ENCODE assay signal across 10 mouse cellular contexts in the genomic region with DNA sequence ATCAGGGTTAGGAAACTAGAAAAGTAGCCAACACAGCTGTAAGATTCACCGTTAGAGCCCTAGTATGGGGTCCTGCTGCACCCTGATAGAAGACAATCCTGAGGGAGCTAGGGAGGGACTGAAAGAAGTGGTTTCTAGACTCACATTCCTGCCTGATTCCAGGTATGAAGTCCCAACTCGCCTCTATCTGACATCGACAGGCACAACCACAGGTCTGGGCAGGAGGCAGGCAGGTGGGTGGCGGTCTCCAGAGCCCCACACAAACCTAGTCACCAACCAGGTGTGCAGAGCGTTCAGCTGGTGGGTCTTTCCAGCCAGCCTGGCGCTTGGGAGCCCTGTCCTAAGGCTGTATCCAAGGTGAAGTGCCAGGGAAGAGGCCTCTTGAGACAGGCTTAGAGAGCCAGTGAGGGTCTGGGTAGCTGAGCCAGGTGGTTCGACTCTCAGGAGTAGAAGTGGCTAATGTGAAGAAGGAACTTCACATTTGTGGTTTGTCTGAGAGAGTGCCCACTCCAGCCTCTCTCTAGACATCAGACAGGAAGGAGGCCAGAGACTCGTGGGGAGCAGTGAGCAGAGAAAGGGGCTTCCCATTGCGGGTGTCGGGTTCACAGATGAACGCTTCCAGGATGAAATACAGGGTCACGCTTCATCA. TPM values are rescaled to one million over a fixed set of nuclear protein-coding genes. Genes with fewer than 3 reads are reported as not detected.
DNase-seq lines count a peak whose midpoint lies in the region; ATAC-seq lines count a peak whose summit lies in the region.
"Had no signal": no experiment of that assay in that cellular context is flagged by ENCODE, and none has a peak within 500 bp of the region (broad histone marks: within the 10 kb centered on the region; RNA-seq: fewer than 3 reads in every experiment).

No protein-coding gene starts in this region.

- H3K9me3 ChIP-seq in hindbrain, embryonic 15.5 days, result no peaks in the 10 kb centered on the region
- H3K9me3 ChIP-seq in hindbrain, embryonic 14.5 days (ENCODE audit: control insufficient read depth, low read length), result no peaks in the 10 kb centered on the region
- no peaks in the 10 kb centered on the region for H3K9me3 ChIP-seq in forebrain, embryonic 14.5 days (replicated peaks; ENCODE audit: control insufficient read depth, low read length)
- H3K9me3 ChIP-seq: G1E had no signal

- peak overlapping the region; percentile 91 for H3K27ac ChIP-seq in hindbrain, embryonic 15.5 days (replicated peaks)
- H3K27ac ChIP-seq in hindbrain, embryonic 14.5 days, result no peak overlapping the region; the same call in 1 of the 2 replicates
- H3K27ac ChIP-seq in forebrain, embryonic 14.5 days (ENCODE audit: low read depth, low read length), result peak overlapping the region; percentile 84; the same call in 1 of the 2 replicates

- no peak overlapping the region for H3K4me3 ChIP-seq in hindbrain, embryonic 15.5 days
- H3K4me3 ChIP-seq in hindbrain, embryonic 14.5 days (replicated peaks; ENCODE audit: low read length), result no peak overlapping the region
- no peak overlapping the region for H3K4me3 ChIP-seq in forebrain, embryonic 14.5 days (ENCODE audit: low read depth, low read length)

- no peak for DNase-seq in hindbrain, embryonic 14.5 days (ENCODE audit: low spot score)
- DNase-seq in B cell, adult 2 months, result peak; percentile 74 to 82
- DNase-seq in forebrain, embryonic 14.5 days (ENCODE audit: low spot score), result no peak
- peak; percentile 72 for DNase-seq in lung, postnatal 10 days
- no peak for DNase-seq in Muller cell, postnatal 12 days (ENCODE audit: inconsistent ontology term)
- DNase-seq in thymus, adult 18-20 months, result no peak
- DNase-seq: thymus, postnatal 14 days had no signal

- H3K36me3 ChIP-seq in hindbrain, embryonic 15.5 days, result no peaks in the 10 kb centered on the region
- no peaks in the 10 kb centered on the region for H3K36me3 ChIP-seq in hindbrain, embryonic 14.5 days (replicated peaks; ENCODE audit: control insufficient read depth, insufficient read depth)
- no peaks in the 10 kb centered on the region for H3K36me3 ChIP-seq in forebrain, embryonic 14.5 days (ENCODE audit: control insufficient read depth, insufficient read depth, low read length)
- H3K36me3 ChIP-seq: G1E had no signal

- H3K27me3 ChIP-seq in hindbrain, embryonic 15.5 days, result no peaks in the 10 kb centered on the region
- no peaks in the 10 kb centered on the region for H3K27me3 ChIP-seq in hindbrain, embryonic 14.5 days (ENCODE audit: control insufficient read depth, insufficient read depth, low read length)
- no peaks in the 10 kb centered on the region for H3K27me3 ChIP-seq in forebrain, embryonic 14.5 days (replicated peaks; ENCODE audit: control insufficient read depth, insufficient read depth, low read length)

- peaks cover 46% of the 10 kb centered on the region for H3K4me1 ChIP-seq in hindbrain, embryonic 15.5 days (replicated peaks)
- peaks cover 37% of the 10 kb centered on the region for H3K4me1 ChIP-seq in hindbrain, embryonic 14.5 days (replicated peaks; ENCODE audit: control insufficient read depth, insufficient read depth, low read length)
- H3K4me1 ChIP-seq in forebrain, embryonic 14.5 days (ENCODE audit: control insufficient read depth, insufficient read depth, low read length), result peaks cover 32% of the 10 kb centered on the region

- ATAC-seq in hindbrain, embryonic 15.5 days (ENCODE audit: low FRiP score, low read depth), result no peak
- no peak for ATAC-seq in hindbrain, embryonic 14.5 days (ENCODE audit: low FRiP score)
- no peak for ATAC-seq in forebrain, embryonic 14.5 days
- no peak for ATAC-seq in erythroid progenitor cell, adult 5-6 weeks (replicated peaks; ENCODE audit: low FRiP score, poor library complexity, severe bottlenecking)

- no peak overlapping the region for H3K9ac ChIP-seq in hindbrain, embryonic 15.5 days
- H3K9ac ChIP-seq in hindbrain, embryonic 14.5 days, result no peak overlapping the region
- H3K9ac ChIP-seq in forebrain, embryonic 14.5 days (ENCODE audit: low read length), result no peak overlapping the region

- WGBS in hindbrain, embryonic 15.5 days, result 75% methylated on average over 12 of the region's 12 CpGs
- 74% methylated on average over 12 of the region's 12 CpGs for WGBS in hindbrain, embryonic 14.5 days
- WGBS in forebrain, embryonic 14.5 days, result 86% methylated on average over 12 of the region's 12 CpGs

- H3K4me2 ChIP-seq in hindbrain, embryonic 15.5 days, result no peak overlapping the region
- no peak overlapping the region for H3K4me2 ChIP-seq in hindbrain, embryonic 14.5 days (replicated peaks)
- H3K4me2 ChIP-seq in forebrain, embryonic 14.5 days (ENCODE audit: low read length), result no peak overlapping the region

RNA-seq across cellular contexts. Expression of a gene that starts 12.7 kb away (rescaled TPM):
- polyA plus RNA-seq in hindbrain, embryonic 15.5 days (2015; fragmentation: Nextera tagmentation; extraction: Ambion mirVana), result 73.8 and 75.7 TPM in 2 replicates
- polyA plus RNA-seq in hindbrain, embryonic 14.5 days (2014; fragmentation: Nextera tagmentation; extraction: Ambion mirVana), result 69.0 and 76.0 TPM in 2 replicates
- 81.2 and 87.4 TPM in 2 replicates for polyA plus RNA-seq in forebrain, embryonic 14.5 days (2014; fragmentation: Nextera tagmentation; extraction: Ambion mirVana)
- 4.0 and 6.7 TPM in 2 replicates for total RNA-seq in erythroid progenitor cell, adult 5-6 weeks (2015; ENCODE audit: low replicate concordance)
- total RNA-seq in erythroid progenitor cell, adult 5-6 weeks (2017; ENCODE audit: low replicate concordance), result 2.1 and 2.2 TPM in 2 replicates

RNA-seq across cellular contexts. Expression of a gene that starts 14.5 kb away (rescaled TPM):
- polyA plus RNA-seq in hindbrain, embryonic 15.5 days (2015; fragmentation: Nextera tagmentation; extraction: Ambion mirVana), result 11.3 and 11.9 TPM in 2 replicates
- 15.1 and 15.6 TPM in 2 replicates for polyA plus RNA-seq in hindbrain, embryonic 14.5 days (2014; fragmentation: Nextera tagmentation; extraction: Ambion mirVana)
- 16.2 and 17.1 TPM in 2 replicates for polyA plus RNA-seq in forebrain, embryonic 14.5 days (2014; fragmentation: Nextera tagmentation; extraction: Ambion mirVana)
- total RNA-seq in erythroid progenitor cell, adult 5-6 weeks (2015; ENCODE audit: low replicate concordance), result 5.0 and 9.7 TPM in 2 replicates
- total RNA-seq in erythroid progenitor cell, adult 5-6 weeks (2017; ENCODE audit: low replicate concordance), result 1.7 and 2.7 TPM in 2 replicates

Comparison
In these comparisons a context has a peak if more than half of its experiments do, and no peak if none do; other contexts are left out.
1. DNase-seq: peak in B cell, adult 2 months (2 of 2) and lung, postnatal 10 days (single experiment); none in hindbrain, embryonic 14.5 days (single experiment), forebrain, embryonic 14.5 days (single experiment), Muller cell, postnatal 12 days (single experiment) and thymus, adult 18-20 months (0 of 2).